ENCODE assay signal across 11 mouse cellular contexts in the genomic region with DNA sequence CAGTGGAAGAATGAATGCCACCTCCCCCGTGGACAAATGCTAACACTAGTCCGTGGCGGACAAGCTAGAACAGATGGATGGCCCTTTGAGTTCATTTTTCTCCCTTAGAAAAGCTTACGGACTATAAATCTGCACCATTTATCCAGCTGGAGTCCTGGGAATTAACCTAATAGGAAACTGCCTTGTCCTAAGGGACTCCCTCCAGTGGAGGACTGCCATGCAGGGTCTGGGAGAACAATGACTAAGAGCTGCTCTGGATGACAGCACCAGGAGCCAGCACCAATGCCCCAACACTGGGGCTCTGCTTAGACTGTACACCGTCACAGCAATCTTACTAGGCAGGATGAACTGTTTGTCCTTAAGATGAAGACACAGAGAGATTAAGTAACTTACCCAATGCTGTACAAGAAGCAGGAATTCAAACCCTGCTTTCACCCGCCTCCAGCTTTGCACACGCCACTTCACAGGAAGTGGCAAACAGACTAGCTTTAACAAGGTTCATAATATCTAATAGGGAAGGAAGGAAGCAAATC. TPM values are rescaled to one million over a fixed set of nuclear protein-coding genes. Genes with fewer than 3 reads are reported as not detected.
DNase-seq lines count a peak whose midpoint lies in the region; ATAC-seq and TF ChIP-seq lines count a peak whose summit lies in the region.
"Had no signal": no experiment of that assay in that cellular context is flagged by ENCODE, and none has a peak within 500 bp of the region (broad histone marks: within the 10 kb centered on the region; RNA-seq: fewer than 3 reads in every experiment).

No protein-coding gene starts in this region.

- peak overlapping the region; percentile 75 for H3K9ac ChIP-seq in MEL (ENCODE audit: control insufficient read depth, low read depth, low read length, poor library complexity, severe bottlenecking)
- H3K9ac ChIP-seq in stomach, embryonic 16.5 days (ENCODE audit: low read length) = no peak overlapping the region

- H3K27me3 ChIP-seq in kidney, adult 2 months (replicated peaks; ENCODE audit: control insufficient read depth, insufficient read depth, low read length) = no peaks in the 10 kb centered on the region
- H3K27me3 ChIP-seq in MEL (ENCODE audit: control insufficient read depth in 1 of 2, insufficient read depth in 2 of 2, low read length in 2 of 2) = no peaks in the 10 kb centered on the region
- no peaks in the 10 kb centered on the region for H3K27me3 ChIP-seq in stomach, embryonic 16.5 days (ENCODE audit: control insufficient read depth, insufficient read depth, low read length)
- H3K27me3 ChIP-seq: heart, embryonic 15.5 days; Patski had no signal

- H3K9me3 ChIP-seq in MEL (replicated peaks; ENCODE audit: insufficient read depth, low read length) = no peaks in the 10 kb centered on the region
- H3K9me3 ChIP-seq in stomach, embryonic 16.5 days (replicated peaks; ENCODE audit: control insufficient read depth, low read length) = no peaks in the 10 kb centered on the region
- H3K9me3 ChIP-seq: heart, embryonic 15.5 days had no signal

- WGBS in kidney, adult 2 months = 62% methylated on average over 7 of the region's 7 CpGs
- WGBS in stomach, embryonic 16.5 days = 65% methylated on average over 7 of the region's 7 CpGs

- TF ChIP-seq EP300 in MEL (IDR thresholded peaks at IDR 0.05; ENCODE audit: low read depth in 1 of 2, low read length in 2 of 2) = peak in 1 of 2 experiments; percentile 19; a peak in 1 of 4 replicates

- peaks cover 12% of the 10 kb centered on the region for H3K79me2 ChIP-seq in MEL (ENCODE audit: control insufficient read depth, insufficient read depth, low read length, poor library complexity)

- no peak for TF ChIP-seq POLR2A in kidney, adult 2 months (IDR thresholded peaks at IDR 0.05; ENCODE audit: low read depth, low read length)
- no peak for TF ChIP-seq POLR2A in MEL (IDR thresholded peaks at IDR 0.05; ENCODE audit: control insufficient read depth in 1 of 2, insufficient read depth in 1 of 2, low read depth in 1 of 2, low read length in 2 of 2, poor library complexity in 1 of 2)

- peaks cover 15% of the 10 kb centered on the region for H3K4me1 ChIP-seq in kidney, adult 2 months (ENCODE audit: control insufficient read depth, insufficient read depth, low read length)
- peaks cover 9 to 19% of the 10 kb centered on the region in 2 experiments for H3K4me1 ChIP-seq in MEL (ENCODE audit: control insufficient read depth in 1 of 2, insufficient read depth in 2 of 2, low read length in 2 of 2)
- H3K4me1 ChIP-seq in stomach, embryonic 16.5 days (ENCODE audit: control insufficient read depth, insufficient read depth, low read length) = peaks cover 22% of the 10 kb centered on the region

- no peak for TF ChIP-seq CTCF in kidney, adult 2 months (conservative IDR thresholded peaks at IDR 0.05; ENCODE audit: insufficient read depth, insufficient read length, low read depth, low read length)
- TF ChIP-seq CTCF in MEL (IDR thresholded peaks at IDR 0.05 in 2 of 3, conservative IDR thresholded peaks at IDR 0.05 in 1 of 3; ENCODE audit: control insufficient read depth in 1 of 3, insufficient read depth in 1 of 3, low read depth in 2 of 3, low read length in 3 of 3, poor library complexity in 1 of 3, severe bottlenecking in 1 of 3) = no peak

- H3K27ac ChIP-seq in kidney, adult 2 months (ENCODE audit: insufficient read depth, low read depth, low read length) = no peak overlapping the region
- peak overlapping the region; percentile 78 for H3K27ac ChIP-seq in MEL (ENCODE audit: control insufficient read depth, low read depth, low read length)
- H3K27ac ChIP-seq in stomach, embryonic 16.5 days (ENCODE audit: low read length) = peak overlapping the region; percentile 8; the same call in 1 of the 2 replicates

- ATAC-seq in inflammation-experienced regulatory T-cells, adult 6 months = peak; percentile 74
- ATAC-seq in stomach, embryonic 16.5 days (ENCODE audit: insufficient read depth, low FRiP score) = no peak
- ATAC-seq: forebrain, embryonic 14.5 days; Patski had no signal

- no peak overlapping the region for H3K4me2 ChIP-seq in stomach, embryonic 16.5 days (ENCODE audit: low read depth, low read length)

- TF ChIP-seq RAD21 in MEL (IDR thresholded peaks at IDR 0.05; ENCODE audit: low read depth, low read length) = no peak

- no peaks in the 10 kb centered on the region for H3K36me3 ChIP-seq in kidney, adult 2 months (ENCODE audit: control insufficient read depth, insufficient read depth, low read length)
- peaks cover 0 to 16% of the 10 kb centered on the region in 2 experiments; a peak in 2 of 4 replicates for H3K36me3 ChIP-seq in MEL (ENCODE audit: control insufficient read depth in 1 of 2, insufficient read depth in 2 of 2, low read length in 2 of 2)
- H3K36me3 ChIP-seq in stomach, embryonic 16.5 days (ENCODE audit: control insufficient read depth, insufficient read depth, low read length) = no peaks in the 10 kb centered on the region
- H3K36me3 ChIP-seq: heart, embryonic 15.5 days had no signal

- peak; percentile 36 for DNase-seq in kidney, postnatal 14 days
- DNase-seq in kidney, adult 2 months = no peak
- peak; percentile 76 for DNase-seq in MEL (ENCODE audit: low read depth, low spot score)
- no peak for DNase-seq in cerebellum, adult 11-12 months
- DNase-seq in right cerebral cortex, postnatal 4 days = no peak
- no peak for DNase-seq in adrenal gland, postnatal 36 days

- H3K4me3 ChIP-seq in kidney, adult 2 months (ENCODE audit: insufficient read depth, low read depth, low read length) = no peak overlapping the region
- peak overlapping the region in 1 of 2 experiments; percentile 92; a peak in 2 of 4 replicates for H3K4me3 ChIP-seq in MEL (ENCODE audit: control insufficient read depth in 1 of 2, insufficient read depth in 1 of 2, low read depth in 2 of 2, low read length in 2 of 2)
- no peak overlapping the region for H3K4me3 ChIP-seq in stomach, embryonic 16.5 days (replicated peaks; ENCODE audit: low read length)

TF ChIP-seq in MEL, 35 proteins besides CTCF, POLR2A, EP300 and RAD21:
- 0 out of 2 replicates have a peak, but pooled peaks have one; percentile 14 for TF ChIP-seq HCFC1 (IDR thresholded peaks at IDR 0.05; ENCODE audit: low read depth, low read length)
- TF ChIP-seq SIN3A (IDR thresholded peaks at IDR 0.05; ENCODE audit: low read length) = peak; percentile 27; the same call in 1 of the 2 replicates
- peak; percentile 26; the same call in 1 of the 2 replicates for TF ChIP-seq TCF12 (IDR thresholded peaks at IDR 0.05; ENCODE audit: low read depth, low read length)
- TF ChIP-seq POLR2AphosphoS2 (IDR thresholded peaks at IDR 0.05; ENCODE audit: low read length) = no peak
- 0 out of 2 replicates have a peak, but pooled peaks have one; percentile 30 for TF ChIP-seq ETS1 (IDR thresholded peaks at IDR 0.05; ENCODE audit: low read depth, low read length)
- 0 out of 2 replicates have a peak, but pooled peaks have one; percentile 26 for TF ChIP-seq MAX (IDR thresholded peaks at IDR 0.05; ENCODE audit: low read length)
- TF ChIP-seq JUND (IDR thresholded peaks at IDR 0.05; ENCODE audit: low read depth, low read length) = no peak
- TF ChIP-seq ELF1 (IDR thresholded peaks at IDR 0.05; ENCODE audit: low read depth, low read length) = peak; percentile 75; the same call in 1 of the 2 replicates
- peak; percentile 51; the same call in 1 of the 2 replicates for TF ChIP-seq MYC (IDR thresholded peaks at IDR 0.05; ENCODE audit: low read depth, low read length)
- TF ChIP-seq TBP (IDR thresholded peaks at IDR 0.05; ENCODE audit: low read depth, low read length) = peak; percentile 52; the same call in 1 of the 2 replicates
- TF ChIP-seq RCOR1 (IDR thresholded peaks at IDR 0.05; ENCODE audit: low read depth, low read length) = 0 out of 2 replicates have a peak, but pooled peaks have one; percentile 27

RNA-seq across cellular contexts. Expression of a gene that starts 9.7 kb away (rescaled TPM):
- 2.0 and 2.5 TPM in 2 replicates for polyA plus RNA-seq in kidney, adult 2 months (2012; rRNA removed)
- total RNA-seq in MEL (2012; rRNA removed) = 11.3 and 16.1 TPM in 2 replicates
- 100 to 1,000 TPM in 1 of 2 experiments, 10 to 100 TPM in 1; 21.1 to 109 TPM for polyA plus RNA-seq in MEL (2012; ENCODE audit: insufficient read depth in 1 of 2, insufficient read length in 2 of 2, low read depth in 1 of 2, low replicate concordance in 2 of 2, missing spikeins in 1 of 2)
- 100 to 1,000 TPM; 108 to 137 (median 120) TPM for polyA plus RNA-seq in inflammation-experienced regulatory T-cells, adult 6 months (2017; shearing (Covaris generic))
- 5.0 TPM in 2 replicates for polyA plus RNA-seq in stomach, embryonic 16.5 days (2015; fragmentation: Nextera tagmentation; extraction: Ambion mirVana)
- 10 to 100 TPM; 20.9 TPM for total RNA-seq in adrenal gland, postnatal 36 days (2021)

Comparison
In these comparisons a context has a peak if more than half of its experiments do, and no peak if none do; other contexts are left out.
1. DNase-seq: peak in kidney, postnatal 14 days (single experiment) and MEL (single experiment); none in kidney, adult 2 months (single experiment), cerebellum, adult 11-12 months (single experiment), right cerebral cortex, postnatal 4 days (single experiment) and adrenal gland, postnatal 36 days (0 of 2).